Mouse (Mus musculus) heart, embryonic 13.5 days (tissue): Measurements from ENCODE around the gene Kif1b. TPM values are rescaled to one million over a fixed set of nuclear protein-coding genes. Genes with fewer than 3 reads are reported as not detected.

Experiments used
- ATAC-seq: fragments of 200-750 bp; cut with Nextera tagmentation; 2 replicates; pipeline ENCODE4 v1.8.0; 2017; ENCODE audit warnings: moderate TSS enrichment; ENCODE audit not compliant: insufficient number of reproducible peaks, low FRiP score, low TSS enrichment; ENCODE audit errors: extremely low read depth
- H3K27ac ChIP-seq: fragments of 300-500 bp; sonication (generic); replicated peaks from 2 replicates; pipeline ENCODE4 v1.5.1; 2015; ENCODE audit warnings: moderate library complexity, mild to moderate bottlenecking, inconsistent platforms
- H3K27me3 ChIP-seq: fragments of 300-500 bp; sonication (generic); replicated peaks from 2 replicates; pipeline ENCODE4 v1.6.1; 2015; ENCODE audit warnings: mild to moderate bottlenecking, inconsistent platforms
- H3K36me3 ChIP-seq: fragments of 300-500 bp; sonication (generic); 2 replicates; pipeline ENCODE4 v1.6.1; 2015; ENCODE audit warnings: mild to moderate bottlenecking, inconsistent platforms
- H3K4me1 ChIP-seq: fragments of 300-500 bp; sonication (generic); 2 replicates; pipeline ENCODE4 v1.6.1; 2015; ENCODE audit warnings: inconsistent platforms
- H3K4me2 ChIP-seq: fragments of 300-500 bp; sonication (generic); 2 replicates; pipeline ENCODE4 v1.6.1; 2015; ENCODE audit warnings: inconsistent platforms, mild to moderate bottlenecking, moderate library complexity
- H3K4me3 ChIP-seq: fragments of 300-500 bp; sonication (generic); 2 replicates; pipeline ENCODE4 v1.5.1; 2015; ENCODE audit warnings: moderate library complexity, mild to moderate bottlenecking, inconsistent platforms
- H3K9ac ChIP-seq: fragments of 300-500 bp; sonication (generic); 2 replicates; pipeline ENCODE4 v1.6.1; 2015; ENCODE audit warnings: inconsistent platforms, mild to moderate bottlenecking, moderate library complexity
- H3K9me3 ChIP-seq: fragments of 300-500 bp; sonication (generic); 2 replicates; pipeline ENCODE4 v1.6.1; 2016; ENCODE audit warnings: inconsistent platforms
- WGBS: fragments of 180-500 bp; shearing (Covaris S2); methylation state at CpG from one replicate; pipeline ENCODE4 v1.1.7; 2015; ENCODE audit warnings: mixed read lengths; 5-methylcytosine and 5-hydroxymethylcytosine counted together
- polyA plus RNA-seq: library from polyadenylated mRNA; unstranded; fragments of >200 nt; fragmentation: Nextera tagmentation; extraction: Ambion mirVana; gene quantifications from 2 replicates; pipeline ENCODE4 v1.2.1, GENCODE M21; 2015

The Kif1b gene
- polyA plus RNA-seq, 1 experiment from 2014 or later = 39.9 TPM

DNA sequence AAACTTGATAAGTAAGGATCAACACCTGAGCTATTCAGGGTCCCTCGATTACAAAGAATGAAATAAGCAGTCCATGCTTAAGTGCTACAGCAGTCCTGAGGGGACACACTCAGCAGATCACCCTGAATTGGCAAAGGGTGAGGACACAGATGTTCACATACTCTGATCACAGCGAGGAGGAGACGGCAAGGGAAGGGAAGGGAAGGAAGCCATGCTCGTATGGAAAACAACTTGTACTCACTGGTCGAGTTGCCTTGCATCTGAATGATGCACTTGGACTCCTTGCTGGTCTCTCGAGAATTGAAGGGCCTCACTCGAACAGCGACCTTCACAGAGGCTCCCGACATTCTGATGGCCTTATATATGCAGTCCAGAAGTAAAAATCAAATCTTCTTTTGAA is 16.4 kb downstream of the Kif1b start:
- Histone ChIP-seq H3K27ac (no peak overlapping the region; the same call in 1 of the 2 replicates), H3K9me3 (no peaks in the 10 kb centered on the region), H3K27me3 (no peaks in the 10 kb centered on the region), H3K4me1 (peaks cover 43% of the 10 kb centered on the region), H3K36me3 (peaks cover 36% of the 10 kb centered on the region), H3K4me2 (no peak overlapping the region), H3K9ac (no peak overlapping the region), H3K4me3 (no peak overlapping the region)
- no peak for ATAC-seq
- WGBS = 69% methylated on average over 9 of the region's 9 CpGs

- WGBS = 80% methylated on average over 7 of the region's 7 CpGs
- Histone ChIP-seq H3K4me2 (no peak overlapping the region), H3K4me3 (no peak overlapping the region), H3K36me3 (peaks cover 36% of the 10 kb centered on the region), H3K4me1 (peaks cover 46% of the 10 kb centered on the region), H3K27me3 (no peaks in the 10 kb centered on the region), H3K9me3 (no peaks in the 10 kb centered on the region), H3K9ac (no peak overlapping the region), H3K27ac (0 out of 2 replicates have a peak overlapping the region, but pooled peaks have one; percentile 20)
- ATAC-seq = no peak
Measured at GRCm38 (mm10) chr4:149290157-149290750, 17.2 kb downstream of the Kif1b start.

DNA sequence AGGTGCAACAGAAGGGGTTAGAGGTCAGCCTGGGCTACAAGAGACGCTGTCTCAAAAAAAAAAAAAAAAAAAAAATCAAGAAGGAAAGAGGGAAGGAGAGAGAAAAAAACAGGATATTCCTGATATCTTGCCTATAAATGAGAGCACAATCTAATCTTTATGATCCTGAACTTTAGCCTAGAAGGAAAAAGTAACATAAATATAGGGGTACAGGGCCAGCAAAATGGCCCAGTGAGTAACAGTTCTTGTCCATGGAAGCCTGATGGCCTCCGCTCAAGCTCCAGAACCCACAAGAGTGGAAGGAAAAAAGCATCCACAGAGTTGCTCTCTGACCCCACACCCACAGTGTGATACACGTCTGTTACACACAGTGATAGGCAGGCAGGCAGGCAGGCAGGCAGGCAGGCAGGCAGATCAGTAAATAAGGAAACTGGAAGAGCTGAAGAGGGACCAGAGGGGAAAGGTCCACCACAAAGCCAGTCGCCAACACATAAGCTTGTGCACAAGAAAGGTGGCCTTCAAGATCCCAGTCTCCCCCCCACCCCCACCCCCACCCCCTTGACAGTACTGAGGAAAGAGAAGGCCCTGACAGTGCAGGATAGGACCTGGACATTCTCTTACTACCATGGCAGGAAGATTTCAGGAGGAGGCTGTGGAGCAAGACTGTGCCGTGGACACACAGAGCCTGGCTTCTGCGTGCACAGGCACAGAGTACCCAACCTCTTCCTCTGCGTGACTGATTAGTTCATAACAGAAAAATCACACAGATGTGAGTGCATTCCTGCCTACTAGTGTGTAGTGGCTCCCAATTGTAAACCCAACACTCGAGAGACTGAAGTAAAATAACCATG is 21.0 kb downstream of the Kif1b start:
- Histone ChIP-seq H3K9me3 (no peaks in the 10 kb centered on the region), H3K36me3 (peaks cover 34% of the 10 kb centered on the region), H3K4me3 (no peak overlapping the region), H3K4me1 (peaks cover 59% of the 10 kb centered on the region), H3K9ac (no peak overlapping the region), H3K4me2 (no peak overlapping the region), H3K27me3 (no peaks in the 10 kb centered on the region), H3K27ac (peak overlapping the region; percentile 28; the same call in 1 of the 2 replicates)
- WGBS = 54% methylated on average over 8 of the region's 8 CpGs
- peak; percentile 58 for ATAC-seq

- 83% methylated on average over 1 of the region's 1 CpGs for WGBS
- Histone ChIP-seq H3K27ac (no peak overlapping the region), H3K27me3 (no peaks in the 10 kb centered on the region), H3K9ac (no peak overlapping the region), H3K9me3 (no peaks in the 10 kb centered on the region), H3K36me3 (peaks cover 29% of the 10 kb centered on the region), H3K4me1 (peaks cover 58% of the 10 kb centered on the region), H3K4me3 (no peak overlapping the region), H3K4me2 (no peak overlapping the region)
- no peak for ATAC-seq
Measured at GRCm38 (mm10) chr4:149285691-149286090, 21.8 kb downstream of the Kif1b start.

DNA sequence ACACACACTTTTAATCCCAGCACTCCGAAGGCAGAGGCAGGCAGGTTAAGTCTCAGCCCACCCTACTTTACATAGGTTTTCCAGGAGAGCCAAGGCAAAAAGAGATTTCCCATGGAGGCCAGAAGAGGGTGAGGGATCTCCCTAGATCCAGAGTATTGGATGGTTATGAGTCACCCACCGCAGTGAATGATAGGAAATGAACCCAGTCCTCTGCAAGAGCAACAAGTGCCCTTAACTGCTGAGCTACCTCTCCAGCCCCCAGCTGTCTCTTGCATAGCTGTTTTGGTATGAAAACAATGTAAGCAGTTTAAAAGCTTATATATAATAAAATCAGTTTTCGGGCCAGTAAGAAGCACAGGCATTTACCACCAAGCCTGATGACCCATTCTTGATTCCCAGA is 24.5 kb downstream of the Kif1b start:
- Histone ChIP-seq H3K27me3 (no peaks in the 10 kb centered on the region), H3K9ac (no peak overlapping the region), H3K9me3 (no peaks in the 10 kb centered on the region), H3K4me3 (no peak overlapping the region), H3K36me3 (peaks cover 7% of the 10 kb centered on the region; the same call in 1 of the 2 replicates), H3K4me2 (no peak overlapping the region), H3K4me1 (peaks cover 75% of the 10 kb centered on the region), H3K27ac (no peak overlapping the region)
- no peak for ATAC-seq
- WGBS = 65% methylated on average over 3 of the region's 3 CpGs

DNA sequence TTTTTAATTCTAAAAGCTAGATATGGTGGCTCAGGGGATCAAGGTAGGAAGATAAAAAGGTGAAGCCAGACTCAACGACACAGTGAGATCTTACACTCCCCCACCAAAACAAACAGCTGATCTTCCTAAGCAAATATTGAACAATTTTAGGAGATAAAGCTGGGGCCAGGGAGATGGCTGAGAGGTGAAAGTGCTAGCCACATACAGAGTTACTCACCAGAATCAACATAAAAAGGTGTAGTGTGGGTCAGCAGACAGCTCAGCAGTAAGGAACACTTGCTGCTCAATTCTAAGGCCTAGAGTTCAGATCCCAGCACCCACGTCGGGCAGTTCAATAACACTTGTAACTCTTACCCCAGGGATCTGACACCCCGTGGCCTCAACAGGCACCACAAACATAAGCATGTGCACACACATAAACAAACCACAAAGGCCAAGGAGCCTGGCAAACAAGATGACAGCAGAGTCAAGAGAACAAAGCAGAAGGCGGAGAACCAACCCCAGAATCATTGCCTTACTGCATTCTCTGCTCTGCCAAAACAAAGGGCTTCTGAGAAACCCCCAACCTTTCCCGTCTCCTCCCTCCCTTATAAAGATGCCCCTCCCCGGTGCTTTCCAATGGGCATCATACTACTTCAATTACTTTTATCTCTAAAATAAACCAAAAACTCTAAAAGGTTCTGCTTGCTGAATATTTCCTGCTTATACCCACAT is 25.3 kb downstream of the Kif1b start:
- WGBS = 78% methylated on average over 7 of the region's 7 CpGs
- no peaks in the 10 kb centered on the region for H3K27me3 ChIP-seq
- no peaks in the 10 kb centered on the region for H3K9me3 ChIP-seq
- H3K4me3 ChIP-seq = no peak overlapping the region
- H3K4me1 ChIP-seq = peaks cover 83% of the 10 kb centered on the region
- H3K36me3 ChIP-seq = peaks cover 7% of the 10 kb centered on the region; the same call in 1 of the 2 replicates
- no peak for ATAC-seq
- H3K27ac ChIP-seq = no peak overlapping the region
- no peak overlapping the region for H3K9ac ChIP-seq
- H3K4me2 ChIP-seq = no peak overlapping the region

DNA sequence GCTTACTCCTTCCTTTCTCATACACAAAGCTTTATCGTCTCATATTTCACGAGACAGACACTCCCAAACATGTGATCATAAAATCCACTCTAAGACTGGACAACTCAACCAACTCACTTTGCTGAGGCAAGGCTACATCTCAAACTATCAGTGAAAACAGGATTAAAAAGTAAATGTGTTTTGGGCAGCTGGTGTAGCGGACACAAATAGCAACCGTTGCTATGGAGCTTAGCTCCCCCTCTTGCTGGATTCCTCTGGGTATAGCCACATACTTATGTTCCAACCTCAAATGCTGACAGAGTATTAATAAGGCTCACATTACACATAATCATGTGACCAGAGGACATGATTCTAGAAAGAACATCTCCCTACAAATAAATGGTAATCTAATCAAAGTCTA is 29.9 kb downstream of the Kif1b start:
- peak overlapping the region; percentile 62 for H3K4me2 ChIP-seq
- WGBS = 36% methylated on average over 4 of the region's 4 CpGs
- H3K27me3 ChIP-seq = no peaks in the 10 kb centered on the region
- H3K36me3 ChIP-seq = peaks cover 43% of the 10 kb centered on the region
- ATAC-seq = no peak
- H3K4me1 ChIP-seq = peaks cover 42% of the 10 kb centered on the region
- 0 out of 2 replicates have a peak overlapping the region, but pooled peaks have one; percentile 24 for H3K9ac ChIP-seq
- no peaks in the 10 kb centered on the region for H3K9me3 ChIP-seq
- H3K27ac ChIP-seq = peak overlapping the region; percentile 20; the same call in 1 of the 2 replicates
- H3K4me3 ChIP-seq = peak overlapping the region; percentile 24; the same call in 1 of the 2 replicates

- WGBS = 90% methylated on average over 1 of the region's 1 CpGs
- no peak for ATAC-seq
Measured at GRCm38 (mm10) chr4:149273128-149273527, 34.4 kb downstream of the Kif1b start.

GRCm38 (mm10) chr4:149270541-149270940 is 37.0 kb downstream of the Kif1b start:
- Histone ChIP-seq H3K9me3 (no peaks in the 10 kb centered on the region), H3K27me3 (no peaks in the 10 kb centered on the region), H3K4me3 (no peak overlapping the region), H3K9ac (no peak overlapping the region), H3K27ac (no peak overlapping the region), H3K4me1 (no peaks in the 10 kb centered on the region), H3K4me2 (no peak overlapping the region), H3K36me3 (peaks cover 95% of the 10 kb centered on the region)
- 94% methylated on average over 6 of the region's 6 CpGs for WGBS
- ATAC-seq = no peak

More at GRCm38 (mm10) chr4:149273128-149273527, 34.4 kb downstream of the Kif1b start:
- H3K9ac ChIP-seq = no peak overlapping the region
- no peak overlapping the region for H3K4me2 ChIP-seq
- peaks cover 77% of the 10 kb centered on the region for H3K36me3 ChIP-seq
- H3K27me3 ChIP-seq = no peaks in the 10 kb centered on the region
- peaks cover 11% of the 10 kb centered on the region for H3K4me1 ChIP-seq
- no peaks in the 10 kb centered on the region for H3K9me3 ChIP-seq
- no peak overlapping the region for H3K4me3 ChIP-seq
- no peak overlapping the region for H3K27ac ChIP-seq

DNA sequence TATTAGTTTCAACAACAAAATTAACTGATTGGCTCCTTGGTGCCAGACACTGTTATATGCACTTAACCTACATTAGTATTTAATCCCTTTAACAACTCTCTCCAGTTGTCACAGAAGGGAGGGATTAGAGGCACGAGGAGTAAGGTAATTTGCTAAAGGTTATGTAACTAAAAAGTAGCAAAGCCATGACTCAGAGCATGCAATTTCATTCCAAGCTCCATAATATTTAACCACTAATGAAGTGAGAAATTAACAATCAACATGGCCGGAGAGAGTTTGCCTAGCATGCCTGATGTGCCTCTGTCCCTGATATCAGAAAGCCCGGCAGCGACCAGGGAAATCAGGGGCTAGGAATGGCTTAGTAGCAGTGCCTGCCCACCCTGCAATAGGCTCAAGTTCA is 38.5 kb downstream of the Kif1b start:
- Histone ChIP-seq H3K9ac (no peak overlapping the region), H3K36me3 (peaks cover 85% of the 10 kb centered on the region), H3K4me3 (no peak overlapping the region), H3K27me3 (no peaks in the 10 kb centered on the region), H3K4me1 (no peaks in the 10 kb centered on the region), H3K4me2 (no peak overlapping the region), H3K27ac (no peak overlapping the region), H3K9me3 (no peaks in the 10 kb centered on the region)
- WGBS = 85% methylated on average over 4 of the region's 4 CpGs
- no peak for ATAC-seq

GRCm38 (mm10) chr4:149264895-149265294 is 42.6 kb downstream of the Kif1b start:
- H3K4me1 ChIP-seq = no peaks in the 10 kb centered on the region
- no peak overlapping the region for H3K4me2 ChIP-seq
- no peak for ATAC-seq
- no peak overlapping the region for H3K4me3 ChIP-seq
- WGBS = 94% methylated on average over 2 of the region's 2 CpGs
- H3K27me3 ChIP-seq = no peaks in the 10 kb centered on the region
- H3K27ac ChIP-seq = no peak overlapping the region
- H3K36me3 ChIP-seq = peaks cover 79% of the 10 kb centered on the region
- no peak overlapping the region for H3K9ac ChIP-seq
- no peaks in the 10 kb centered on the region for H3K9me3 ChIP-seq
